Comparison of ENCODE assay signal across 8 mouse cellular contexts in the genomic region with DNA sequence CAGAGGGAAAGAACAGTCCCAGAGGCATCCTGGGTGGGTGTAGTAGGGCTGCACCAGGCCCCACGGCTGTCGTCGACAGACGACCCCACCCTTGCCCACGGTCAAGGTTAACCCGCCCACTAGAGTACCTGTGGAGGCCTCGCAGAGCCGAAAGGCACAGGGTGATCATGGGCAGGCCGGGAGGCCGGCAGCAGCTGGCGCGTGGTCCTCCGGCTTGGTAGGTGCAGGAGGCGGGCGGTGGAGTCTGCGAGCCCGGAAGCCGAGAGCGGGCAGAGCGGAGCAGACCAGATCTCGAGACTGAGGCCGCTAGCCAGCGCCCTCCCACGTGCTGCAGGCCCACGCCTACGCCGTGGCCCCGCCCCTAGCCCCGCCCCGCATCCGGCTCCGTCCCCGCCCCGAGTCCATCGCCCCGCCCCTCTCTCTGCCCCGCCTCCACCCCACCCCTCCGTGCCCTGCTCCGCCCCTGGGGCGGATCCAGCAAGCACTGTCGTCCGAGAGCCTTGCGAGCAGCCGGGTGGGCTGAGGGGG. TPM values are rescaled to one million over a fixed set of nuclear protein-coding genes. Genes with fewer than 3 reads are reported as not detected.
DNase-seq lines count a peak whose midpoint lies in the region; ATAC-seq lines count a peak whose summit lies in the region.

A gene (minus strand): TSS at position 327 of the 528 bp plus-strand sequence.
A gene (plus strand): TSS at position 454 of the 528 bp plus-strand sequence.

- H3K27ac ChIP-seq in hindbrain, embryonic 15.5 days (replicated peaks) = peak within 1 kb of the TSS; percentile 86

- H3K9ac ChIP-seq in hindbrain, embryonic 15.5 days = peak within 1 kb of the TSS; percentile 78

- no peaks in the 10 kb centered on the region for H3K9me3 ChIP-seq in hindbrain, embryonic 15.5 days

- DNase-seq in WW6 (ENCODE audit: low read depth, low spot score) = peak; percentile 65
- DNase-seq in cerebellum, postnatal 36 days = peak; percentile 71 to 79
- DNase-seq in frontal cortex, postnatal 36 days (ENCODE audit: low spot score in 2 of 2) = peak; percentile 74 to 82
- DNase-seq in layer of hippocampus, postnatal 36 days = peak; percentile 75 to 76
- DNase-seq in lung, postnatal 25 days (ENCODE audit: low spot score) = peak; percentile 86
- DNase-seq in retina, embryonic 14.5 days (ENCODE audit: low spot score) = peak; percentile 93
- peak; percentile 73 to 82 for DNase-seq in thymus, postnatal 36 days

- peak within 1 kb of the TSS; percentile 89 for H3K4me3 ChIP-seq in hindbrain, embryonic 15.5 days

- peaks cover 13% of the 10 kb centered on the region for H3K36me3 ChIP-seq in hindbrain, embryonic 15.5 days

- peaks cover 31% of the 10 kb centered on the region for H3K4me1 ChIP-seq in hindbrain, embryonic 15.5 days (replicated peaks)

- 0% methylated on average over 29 of the region's 44 CpGs for WGBS in hindbrain, embryonic 15.5 days

- peak; percentile 96 for ATAC-seq in hindbrain, embryonic 15.5 days (ENCODE audit: low FRiP score, low read depth)

- H3K4me2 ChIP-seq in hindbrain, embryonic 15.5 days = peak within 1 kb of the TSS; percentile 84

- H3K27me3 ChIP-seq in hindbrain, embryonic 15.5 days = no peaks in the 10 kb centered on the region

RNA-seq across cellular contexts. Expression of the first gene that starts in this region (rescaled TPM):
- 57.3 and 64.6 TPM in 2 replicates for polyA plus RNA-seq in hindbrain, embryonic 15.5 days (2015; fragmentation: Nextera tagmentation; extraction: Ambion mirVana)
- 10 to 100 TPM; 19.9 to 25.7 TPM for total RNA-seq in layer of hippocampus, postnatal 36 days (2021)

RNA-seq across cellular contexts. Expression of the second gene that starts in this region (rescaled TPM):
- 31.6 and 32.7 TPM in 2 replicates for polyA plus RNA-seq in hindbrain, embryonic 15.5 days (2015; fragmentation: Nextera tagmentation; extraction: Ambion mirVana)
- total RNA-seq in layer of hippocampus, postnatal 36 days (2021) = 10 to 100 TPM; 69.0 to 76.2 TPM

Comparison
In these comparisons a context has a peak if more than half of its experiments do, and no peak if none do; other contexts are left out.
1. Peak in every context shown above with its lines: DNase-seq, ATAC-seq, H3K4me3 ChIP-seq and H3K27ac ChIP-seq.